ENCODE assay signal across 1 mouse cellular context in the genomic region with DNA sequence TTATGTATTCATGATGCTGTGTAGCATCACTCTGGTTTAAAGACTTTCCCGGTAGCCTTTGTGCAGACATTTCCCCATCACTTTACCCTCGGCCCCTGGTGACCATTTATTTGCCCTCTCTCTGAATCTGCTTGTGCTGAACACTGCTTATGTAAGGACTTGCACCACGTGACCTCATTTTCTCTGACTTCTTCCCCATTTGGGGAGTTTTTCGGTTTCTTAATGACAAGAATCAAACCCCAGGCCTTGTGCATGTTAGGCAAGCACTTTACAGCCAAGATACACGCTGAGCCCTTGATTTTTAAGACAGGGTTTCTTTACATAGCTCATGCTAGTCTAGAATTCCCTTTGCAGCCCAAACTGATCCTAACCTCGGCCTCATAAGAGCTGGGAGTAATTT.
TF ChIP-seq lines count a peak whose summit lies in the region.

No protein-coding gene starts in this region.

TF ChIP-seq in CH12.LX, 34 proteins besides CTCF, POLR2A, EP300 and RAD21 (continued from another document):
- TF ChIP-seq POLR2AphosphoS2 (IDR thresholded peaks at IDR 0.05; ENCODE audit: low read depth, low read length) = no peak
- TF ChIP-seq NRF1 (IDR thresholded peaks at IDR 0.05; ENCODE audit: low read depth, low read length) = no peak
- no peak for TF ChIP-seq SMC3 (IDR thresholded peaks at IDR 0.05; ENCODE audit: low read depth, low read length)
- TF ChIP-seq ELF1 (IDR thresholded peaks at IDR 0.05; ENCODE audit: low read depth, low read length) = no peak
- no peak for TF ChIP-seq HCFC1 (IDR thresholded peaks at IDR 0.05; ENCODE audit: low read depth, low read length)
- no peak for TF ChIP-seq UBTF (IDR thresholded peaks at IDR 0.05; ENCODE audit: low read depth, low read length)
- no peak for TF ChIP-seq CHD1 (IDR thresholded peaks at IDR 0.05; ENCODE audit: low read depth, low read length)
- TF ChIP-seq KAT2A (IDR thresholded peaks at IDR 0.05; ENCODE audit: insufficient replicate concordance, low read length) = no peak
- no peak for TF ChIP-seq MEF2A (IDR thresholded peaks at IDR 0.05; ENCODE audit: borderline replicate concordance, low read depth, low read length)
- no peak for TF ChIP-seq NELFE (IDR thresholded peaks at IDR 0.05; ENCODE audit: low read depth, low read length)
